Mouse (Mus musculus): Measurements from ENCODE around the gene Mettl14.

Gene Mettl14

GRCm38 (mm10) chr3:123385486-123386156 lies at the start of gene Mettl14:
Gene Mettl14 (minus strand): TSS chr3:123386108.
- peak; percentile 99 for ATAC-seq (ENCODE audit: insufficient number of reproducible peaks, low FRiP score, low TSS enrichment)

DNA sequence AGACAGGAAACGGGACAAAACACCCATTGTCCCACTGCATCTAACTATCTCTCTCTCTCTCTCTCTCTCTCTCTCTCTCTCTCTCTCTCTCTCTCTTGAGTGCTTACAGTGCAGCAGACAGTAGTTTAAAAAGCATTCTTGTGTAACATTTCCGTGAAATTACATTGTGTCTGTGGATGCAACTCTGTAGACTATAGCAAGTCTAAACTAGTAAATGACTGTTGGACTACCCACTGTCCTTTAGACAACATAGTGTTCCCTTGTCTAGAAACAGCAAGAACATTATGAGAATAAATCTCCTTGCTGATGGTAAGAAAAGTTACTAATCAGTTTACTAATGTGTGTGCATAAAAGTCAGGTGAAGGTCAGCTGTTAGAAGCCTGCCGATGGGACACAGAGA lies 47.5 kb upstream of the Mettl14 start:
- ATAC-seq (ENCODE audit: insufficient number of reproducible peaks, low FRiP score, low TSS enrichment) = no peak

- ATAC-seq (ENCODE audit: insufficient number of reproducible peaks, low FRiP score, low TSS enrichment) = no peak
Measured at GRCm38 (mm10) chr3:123431951-123432674, 46.2 kb upstream of the Mettl14 start.

DNA sequence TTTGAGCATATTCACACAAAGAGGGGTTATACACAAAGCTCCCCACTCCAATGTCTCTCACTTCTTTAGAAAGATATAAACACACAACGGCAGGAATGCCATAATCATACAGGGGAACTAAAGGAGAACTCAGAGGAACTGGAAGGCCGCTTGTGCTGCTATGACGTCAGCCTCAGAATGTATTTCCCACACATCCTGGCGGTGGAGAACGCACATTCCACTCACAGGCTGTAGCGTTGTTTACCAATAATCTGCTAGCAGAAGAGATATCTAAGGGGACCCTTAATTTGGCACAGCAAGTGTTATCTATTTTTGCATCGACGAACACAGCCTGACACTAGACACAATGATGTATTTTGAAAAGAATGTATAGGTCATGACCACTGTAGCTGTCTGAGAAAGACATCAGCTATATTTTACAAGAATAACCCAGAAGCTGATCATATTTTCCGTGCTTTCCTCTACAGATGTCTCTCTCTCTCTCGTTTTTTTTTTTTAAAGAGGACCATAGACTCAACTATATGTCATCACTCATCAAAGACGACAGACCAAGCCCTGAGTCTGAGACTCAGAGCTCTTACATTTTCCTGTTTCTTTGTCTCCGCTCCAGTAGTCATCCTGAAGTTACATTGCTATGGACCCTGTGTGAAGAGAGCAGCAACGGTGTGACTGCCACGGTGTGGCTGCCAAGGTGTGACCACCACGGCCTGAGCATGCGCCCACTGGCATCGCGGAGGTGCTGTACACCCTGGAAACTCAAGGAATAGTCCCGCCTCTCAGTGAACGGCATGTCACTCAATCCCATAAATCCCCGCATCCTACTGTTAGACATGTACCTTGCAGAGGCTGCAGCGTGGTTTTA lies 43.9 kb upstream of the Mettl14 start:
- no peak for ATAC-seq (ENCODE audit: insufficient number of reproducible peaks, low FRiP score, low TSS enrichment)

DNA sequence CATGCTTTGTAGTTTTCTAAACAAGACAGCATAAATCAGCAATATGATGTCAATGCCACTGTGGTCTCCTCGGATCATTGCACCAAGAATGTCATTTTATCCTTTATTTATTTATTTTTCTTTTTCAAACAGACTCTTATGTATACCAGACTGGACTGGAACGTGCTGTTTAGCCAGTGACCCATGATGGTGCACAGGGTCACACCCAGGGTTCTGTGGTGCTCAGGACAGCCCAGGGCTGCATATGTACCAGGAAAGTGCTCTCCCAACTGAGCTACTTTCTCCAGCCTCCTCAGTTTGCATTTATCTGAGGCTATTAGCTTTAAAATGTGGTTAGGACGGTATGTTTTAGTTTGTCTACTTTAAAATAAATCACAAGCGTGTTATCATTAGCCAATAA lies 42.1 kb upstream of the Mettl14 start:
- no peak for ATAC-seq (ENCODE audit: insufficient number of reproducible peaks, low FRiP score, low TSS enrichment)

DNA sequence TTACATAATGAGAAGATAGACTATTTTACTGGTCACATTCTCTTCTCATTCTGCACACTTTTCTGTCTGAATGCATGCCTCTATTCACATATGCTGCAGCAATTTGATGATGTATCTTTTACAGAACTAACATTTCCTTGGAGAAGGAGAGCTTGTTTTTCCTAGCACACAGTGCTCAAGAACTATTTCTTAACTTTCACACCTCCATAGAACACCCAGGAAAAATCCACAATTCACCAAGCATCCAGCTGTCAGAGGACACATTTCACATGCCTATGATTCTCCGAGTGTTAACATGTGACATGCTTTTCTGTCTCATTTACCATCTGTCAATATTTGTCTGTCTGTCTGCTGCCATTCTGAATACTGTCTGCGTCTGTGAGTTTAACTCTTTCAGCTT lies 39.7 kb upstream of the Mettl14 start:
- ATAC-seq (ENCODE audit: insufficient number of reproducible peaks, low FRiP score, low TSS enrichment) = no peak

DNA sequence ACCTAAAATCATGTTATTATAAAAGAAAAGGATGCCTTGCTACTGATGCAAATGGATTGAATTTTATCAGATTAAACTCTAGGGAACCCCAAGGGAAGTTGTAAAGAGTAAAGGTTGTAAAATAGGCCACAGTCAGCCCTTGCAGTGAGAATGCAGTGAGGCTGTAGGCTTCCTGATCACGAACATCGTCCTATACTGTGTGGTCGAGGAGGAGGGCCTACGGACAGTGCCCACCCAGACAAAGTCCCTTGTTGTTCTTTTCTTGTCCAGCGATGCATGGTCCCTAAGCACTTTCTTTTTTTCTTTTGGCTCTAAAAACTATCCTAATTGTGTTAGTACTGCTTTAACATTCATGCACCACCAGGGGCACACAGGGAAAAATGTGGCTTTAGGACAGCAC lies 27.3 kb upstream of the Mettl14 start:
- no peak for ATAC-seq (ENCODE audit: insufficient number of reproducible peaks, low FRiP score, low TSS enrichment)

GRCm38 (mm10) chr3:123411821-123412578 lies 26.1 kb upstream of the Mettl14 start:
- no peak for ATAC-seq (ENCODE audit: insufficient number of reproducible peaks, low FRiP score, low TSS enrichment)

- no peak for ATAC-seq (ENCODE audit: insufficient number of reproducible peaks, low FRiP score, low TSS enrichment)
Measured at GRCm38 (mm10) chr3:123404945-123405344, 19.0 kb upstream of the Mettl14 start.

DNA sequence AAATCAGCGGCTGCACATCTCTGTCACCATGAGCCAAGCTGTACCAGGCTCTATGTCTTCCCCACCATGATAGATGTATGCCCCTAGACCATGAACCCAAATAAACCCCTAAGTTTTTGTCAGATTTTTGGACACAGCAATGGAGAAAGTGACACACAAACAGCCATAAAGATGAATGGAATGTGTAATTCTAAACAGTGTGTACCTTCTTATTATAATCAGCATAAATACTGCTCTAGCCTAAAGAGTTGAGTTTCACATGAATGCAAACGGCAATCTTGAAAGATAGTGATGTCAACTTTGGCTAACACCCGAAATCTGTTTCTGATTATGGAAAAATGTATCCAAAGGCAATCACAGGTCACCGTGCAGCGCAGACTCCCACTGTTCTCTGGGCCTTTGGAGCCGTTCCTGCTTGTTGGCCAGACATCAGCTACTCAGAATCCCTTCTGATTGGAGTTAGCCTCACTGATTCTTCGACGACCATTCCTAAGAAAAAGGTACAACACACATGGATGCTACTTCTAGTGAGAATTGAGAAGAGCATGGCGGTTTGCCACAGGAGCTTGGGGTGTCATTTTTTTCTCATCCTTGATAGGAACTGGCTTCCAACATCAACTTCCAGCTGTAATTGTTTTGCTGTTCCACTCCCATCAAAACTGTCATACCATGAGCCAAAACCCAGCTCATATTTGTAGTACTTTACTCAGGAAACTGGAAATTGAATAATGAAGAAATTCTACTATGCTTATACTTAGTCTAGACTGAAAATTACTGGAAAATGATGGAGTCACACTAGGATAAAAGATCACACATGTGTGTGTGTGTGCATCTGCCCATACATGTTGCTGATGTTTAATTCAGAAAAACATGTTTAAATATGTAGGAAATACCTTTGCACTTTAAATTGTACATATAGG lies 11.9 kb upstream of the Mettl14 start:
- ATAC-seq (ENCODE audit: insufficient number of reproducible peaks, low FRiP score, low TSS enrichment) = no peak

- ATAC-seq (ENCODE audit: insufficient number of reproducible peaks, low FRiP score, low TSS enrichment) = no peak
Measured at GRCm38 (mm10) chr3:123395611-123396010, 9.7 kb upstream of the Mettl14 start.

DNA sequence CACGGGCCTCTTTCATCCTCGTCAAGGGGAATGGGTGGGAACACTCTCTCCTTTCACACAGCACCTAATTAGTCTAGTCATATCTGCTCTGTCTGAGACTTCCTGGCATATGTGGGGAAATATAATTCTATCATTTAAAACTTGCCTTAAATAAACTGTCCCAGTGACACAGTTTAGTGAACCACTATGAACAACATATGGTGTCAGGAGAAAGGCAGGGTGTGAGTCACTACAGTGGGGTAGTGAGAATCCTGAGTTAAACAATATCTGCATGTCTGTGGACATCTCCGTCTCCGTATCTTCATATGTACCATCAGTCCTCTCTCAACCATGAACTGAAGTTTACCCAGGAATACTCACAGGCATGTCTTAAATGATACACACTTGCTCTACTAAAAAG lies 5.3 kb upstream of the Mettl14 start:
- no peak for ATAC-seq (ENCODE audit: insufficient number of reproducible peaks, low FRiP score, low TSS enrichment)

DNA sequence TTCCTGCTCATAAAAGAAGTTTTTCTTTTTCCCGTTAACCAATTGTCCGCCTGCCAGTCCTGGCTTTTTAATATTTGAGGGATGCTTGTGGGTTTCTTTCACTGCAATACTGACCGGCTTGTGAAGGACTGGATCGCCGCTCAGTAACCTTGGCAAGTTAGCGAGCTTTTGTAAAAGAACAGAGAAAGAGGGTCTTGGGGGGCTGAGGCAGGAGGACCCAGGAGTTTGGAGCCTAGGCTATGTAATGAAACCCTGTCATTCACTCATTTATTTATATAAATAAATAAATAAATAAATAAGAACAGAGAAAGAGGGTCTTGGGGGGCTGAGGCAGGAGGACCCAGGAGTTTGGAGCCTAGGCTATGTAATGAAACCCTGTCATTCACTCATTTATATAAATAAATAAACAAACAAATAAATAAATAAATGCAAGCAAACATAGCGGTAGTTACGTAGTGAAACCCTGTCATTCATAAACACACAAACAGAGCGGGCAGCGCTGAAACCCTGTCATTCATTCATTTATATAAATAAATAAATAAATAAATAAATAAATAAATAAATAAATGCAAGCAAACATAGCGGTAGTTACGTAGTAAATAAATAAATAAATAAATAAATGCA lies 361 bp upstream of the Mettl14 start:
- ATAC-seq (ENCODE audit: insufficient number of reproducible peaks, low FRiP score, low TSS enrichment) = peak; percentile 63

GRCm38 (mm10) chr3:123385118-123385485 lies 806 bp downstream of the Mettl14 start:
- ATAC-seq (ENCODE audit: insufficient number of reproducible peaks, low FRiP score, low TSS enrichment) = no peak

DNA sequence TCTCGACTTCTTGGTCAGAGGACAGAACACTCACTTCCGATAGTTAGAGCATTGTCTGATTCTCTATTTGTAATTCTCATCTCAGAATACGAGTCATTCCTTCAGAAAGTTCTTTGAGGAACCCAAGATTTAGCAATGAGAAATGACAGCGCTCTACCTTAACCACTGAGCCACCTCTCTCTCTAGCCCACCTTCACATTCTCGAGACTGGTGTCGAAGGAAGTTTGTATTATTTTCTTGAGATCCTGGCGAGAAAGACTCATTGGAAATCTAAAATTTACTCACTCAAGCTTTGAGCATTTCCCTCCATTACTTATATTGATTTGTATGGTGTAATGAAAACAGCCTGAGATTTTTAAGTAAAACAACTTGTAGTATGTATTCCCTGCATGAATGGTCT lies 1.5 kb downstream of the Mettl14 start:
- no peak for ATAC-seq (ENCODE audit: insufficient number of reproducible peaks, low FRiP score, low TSS enrichment)

DNA sequence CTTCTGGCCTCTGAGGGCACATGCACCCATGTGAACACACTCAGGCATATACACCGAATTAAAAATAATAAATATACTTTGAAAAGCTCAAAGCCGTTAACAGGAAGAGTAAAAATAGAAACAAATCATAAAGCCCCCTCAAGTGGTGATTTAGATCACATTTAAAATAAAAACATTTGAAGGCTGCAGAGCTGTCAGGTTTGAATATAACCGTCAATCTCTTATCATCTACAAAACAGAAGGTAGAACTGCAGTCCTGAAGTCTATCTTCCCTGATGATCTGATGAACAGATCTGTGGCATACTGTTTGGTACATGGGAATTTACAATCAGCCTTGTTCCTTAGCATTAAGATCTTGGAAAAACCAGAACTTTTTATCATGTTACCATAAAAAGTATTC lies 9.3 kb downstream of the Mettl14 start:
- no peak for ATAC-seq (ENCODE audit: insufficient number of reproducible peaks, low FRiP score, low TSS enrichment)

GRCm38 (mm10) chr3:123371766-123372535 lies 14.0 kb downstream of the Mettl14 start:
- ATAC-seq (ENCODE audit: insufficient number of reproducible peaks, low FRiP score, low TSS enrichment) = peak; percentile 72

DNA sequence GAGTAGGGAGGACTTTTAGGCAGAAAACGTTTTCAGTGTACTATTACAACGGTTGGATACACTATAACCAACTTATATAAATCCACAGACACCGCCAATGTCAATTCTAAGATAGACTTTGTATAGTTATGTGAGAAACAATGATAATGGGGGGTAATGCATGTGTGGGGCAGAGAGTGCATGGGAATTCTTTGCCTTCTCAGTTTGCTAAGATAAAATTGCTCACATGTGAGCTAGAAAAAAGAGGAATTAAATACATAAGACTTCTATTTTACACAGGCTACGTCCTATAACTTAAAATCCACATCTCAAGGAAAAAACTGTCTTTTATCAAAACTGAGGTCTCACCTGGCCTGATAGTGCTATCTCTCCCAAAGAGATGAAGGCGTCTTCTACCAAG lies 15.0 kb downstream of the Mettl14 start:
- no peak for ATAC-seq (ENCODE audit: insufficient number of reproducible peaks, low FRiP score, low TSS enrichment)
